Mouse (Mus musculus) stomach, postnatal 0 days (tissue): Measurements from ENCODE around the gene Zfp575. TPM values are rescaled to one million over a fixed set of nuclear protein-coding genes. Genes with fewer than 3 reads are reported as not detected.
"Not testable (repeated sequence)": the region's sequence is repeated elsewhere in the genome, so short reads cannot be mapped to it uniquely, and the experiment has no call there.

ENCODE experiments used
- ATAC-seq: fragments of 200-750 bp; cut with Nextera tagmentation; 2 replicates; pipeline ENCODE4 v1.8.0; 2017; ENCODE audit not compliant: low FRiP score, low TSS enrichment
- DNase-seq: peaks from one replicate; pipeline ENCODE4 v3.0.0-alpha.2; 2016; ENCODE audit warnings: low spot score
- H3K27ac ChIP-seq: fragments of 300-500 bp; sonication (generic); replicated peaks from 2 replicates; pipeline ENCODE4 v1.5.1; 2014; ENCODE audit warnings: mild to moderate bottlenecking, control low read depth
- H3K27me3 ChIP-seq: fragments of 300-500 bp; sonication (generic); 2 replicates; pipeline ENCODE4 v1.6.1; 2014; ENCODE audit warnings: low read length; ENCODE audit not compliant: control insufficient read depth, insufficient read depth
- H3K36me3 ChIP-seq: fragments of 300-500 bp; sonication (generic); 2 replicates; pipeline ENCODE4 v1.6.1; 2014; ENCODE audit warnings: low read length, mixed read lengths; ENCODE audit not compliant: control insufficient read depth, insufficient read depth
- H3K4me1 ChIP-seq: fragments of 300-500 bp; sonication (generic); replicated peaks from 2 replicates; pipeline ENCODE4 v1.6.1; 2014; ENCODE audit warnings: antibody characterized with exemption; ENCODE audit not compliant: control insufficient read depth, insufficient read depth
- H3K4me2 ChIP-seq: fragments of 300-500 bp; sonication (generic); replicated peaks from 2 replicates; pipeline ENCODE4 v1.6.1; 2014; ENCODE audit warnings: low read depth, mild to moderate bottlenecking, control low read depth, moderate library complexity
- H3K4me3 ChIP-seq: fragments of 300-500 bp; sonication (generic); 2 replicates; pipeline ENCODE4 v1.5.1; 2014; ENCODE audit warnings: low read depth, low read length, control low read depth
- H3K9ac ChIP-seq: fragments of 300-500 bp; sonication (generic); 2 replicates; pipeline ENCODE4 v1.6.1; 2014; ENCODE audit warnings: mild to moderate bottlenecking, low read length, control low read depth, mixed read lengths
- H3K9me3 ChIP-seq: fragments of 300-500 bp; sonication (generic); 2 replicates; pipeline ENCODE4 v1.6.1; 2016; ENCODE audit warnings: low read length; ENCODE audit not compliant: control insufficient read depth
- CTCF ChIP-seq: IDR thresholded peaks from 2 replicates; pipeline ENCODE4 v1.5.1; 2016; ENCODE audit warnings: antibody characterized with exemption, low read depth, mild to moderate bottlenecking, moderate library complexity
- EP300 ChIP-seq: optimal IDR thresholded peaks from 2 replicates; pipeline ENCODE3; 2016; ENCODE audit warnings: antibody characterized with exemption
- WGBS: fragments of 180-500 bp; shearing (Covaris S2); extraction: QIAGEN DNeasy Blood & Tissue Kit; methylation state at CpG from one replicate; pipeline ENCODE4 v1.1.7; 2014; 5-methylcytosine and 5-hydroxymethylcytosine counted together
- polyA plus RNA-seq: library from polyadenylated mRNA; unstranded; fragments of >200 nt; fragmentation: Nextera tagmentation; extraction: Ambion mirVana; gene quantifications from 2 replicates; pipeline ENCODE4 v1.2.1, GENCODE M21; 2015

Zfp575 gene
- polyA plus RNA-seq, 1 experiment from 2014 or later, result 3.6 TPM

- H3K4me2 ChIP-seq, result peak overlapping the region; percentile 54
- H3K4me1 ChIP-seq, result 0 out of 2 replicates have a peak, but pooled peaks cover 2% of the 10 kb centered on the region
- H3K36me3 ChIP-seq, result no peaks in the 10 kb centered on the region
- peak; percentile 93 for ATAC-seq
- H3K27ac ChIP-seq, result peak overlapping the region; percentile 45
- no peaks in the 10 kb centered on the region for H3K9me3 ChIP-seq
- no peak overlapping the region; the same call in 1 of the 2 replicates for H3K9ac ChIP-seq
- peak; percentile 87 for DNase-seq
- TF ChIP-seq EP300, result no peak
- peak; percentile 34 for TF ChIP-seq CTCF
- H3K27me3 ChIP-seq, result no peaks in the 10 kb centered on the region
- 8% methylated on average over 32 of the region's 33 CpGs for WGBS
- H3K4me3 ChIP-seq, result peak overlapping the region; percentile 21
Measured at GRCm38 (mm10) chr7:24628685-24629610, 41.5 kb upstream of the Zfp575 start.

DNA sequence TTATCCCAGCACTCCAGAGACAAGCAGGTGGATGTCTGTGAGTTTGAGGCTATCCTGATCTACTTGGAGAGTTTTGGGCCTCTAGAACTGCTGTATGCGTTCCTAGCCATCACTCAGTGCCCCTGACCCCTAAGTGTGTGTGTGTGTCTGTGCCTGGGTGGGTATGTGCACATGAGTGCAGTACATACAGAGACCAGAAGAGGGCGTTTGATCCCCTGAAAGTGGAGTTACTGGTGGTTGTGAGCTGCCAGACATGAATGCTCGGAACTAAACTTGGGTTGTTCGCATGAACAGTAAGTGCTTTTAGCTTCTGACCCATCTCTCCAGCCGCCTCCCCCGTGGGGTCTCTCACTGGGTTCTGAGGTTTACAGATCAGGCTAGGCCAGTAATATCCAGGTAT is 35.5 kb upstream of the Zfp575 start:
- H3K27ac ChIP-seq, result no peak overlapping the region
- ATAC-seq (no peak), DNase-seq (no peak)
- H3K27me3 ChIP-seq, result no peaks in the 10 kb centered on the region
- no peaks in the 10 kb centered on the region for H3K4me1 ChIP-seq
- H3K4me2 ChIP-seq, result no peak overlapping the region
- 80% methylated on average over 6 of the region's 6 CpGs for WGBS
- peaks cover 5% of the 10 kb centered on the region; the same call in 1 of the 2 replicates for H3K36me3 ChIP-seq
- TF ChIP-seq EP300 (no peak), CTCF (peak; percentile 40)
- no peak overlapping the region for H3K9ac ChIP-seq
- H3K9me3 ChIP-seq, result no peaks in the 10 kb centered on the region
- no peak overlapping the region for H3K4me3 ChIP-seq

- ATAC-seq, result no peak
- WGBS, result 86% methylated on average over 3 of the region's 3 CpGs
- Histone ChIP-seq H3K4me3 (no peak overlapping the region), H3K4me2 (no peak overlapping the region), H3K9me3 (no peaks in the 10 kb centered on the region), H3K4me1 (no peaks in the 10 kb centered on the region), H3K36me3 (peaks cover 5% of the 10 kb centered on the region; the same call in 1 of the 2 replicates), H3K27me3 (no peaks in the 10 kb centered on the region), H3K9ac (no peak overlapping the region), H3K27ac (no peak overlapping the region)
- peak; percentile 59 for TF ChIP-seq CTCF
- TF ChIP-seq EP300, result no peak
- no peak for DNase-seq
Measured at GRCm38 (mm10) chr7:24621193-24621592, 33.8 kb upstream of the Zfp575 start.

DNA sequence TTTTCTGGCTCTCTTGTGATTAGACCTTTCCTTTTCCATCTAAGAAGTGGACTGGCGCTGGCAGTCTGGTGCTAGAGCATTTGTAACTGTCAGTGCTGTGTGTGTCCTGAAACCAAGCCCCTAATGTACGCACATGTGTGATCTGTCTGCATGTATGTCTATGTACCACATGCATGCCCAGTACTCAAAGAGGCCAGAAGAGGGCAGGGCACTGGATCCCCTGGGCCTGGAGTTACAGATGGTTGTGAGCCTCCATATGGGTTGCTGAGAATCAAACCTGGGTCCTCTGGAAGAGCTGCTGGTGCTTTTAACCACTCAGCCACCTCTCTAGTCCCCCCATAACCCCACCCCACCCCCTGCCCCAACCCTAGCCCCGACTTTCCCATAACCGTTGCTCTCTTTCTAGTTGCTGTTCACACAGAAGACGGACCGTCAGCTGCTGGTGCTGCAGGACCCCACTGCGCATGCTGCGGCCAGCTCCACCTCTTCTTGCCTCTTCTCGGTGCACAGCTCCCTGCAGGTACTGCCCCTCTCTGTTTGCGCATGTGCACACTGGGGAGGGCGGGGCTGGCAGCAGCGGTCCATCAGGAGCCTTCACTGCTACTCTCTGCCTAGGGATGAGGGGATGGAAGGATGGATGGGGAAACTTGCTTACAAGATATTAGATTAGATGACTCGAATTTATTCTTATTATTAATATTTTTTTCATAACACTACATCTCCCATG is 32.4 kb upstream of the Zfp575 start:
- ATAC-seq, result no peak
- WGBS, result 72% methylated on average over 13 of the region's 13 CpGs
- H3K27ac ChIP-seq, result no peak overlapping the region
- H3K4me1 ChIP-seq, result no peaks in the 10 kb centered on the region
- no peaks in the 10 kb centered on the region for H3K27me3 ChIP-seq
- H3K4me3 ChIP-seq, result no peak overlapping the region
- TF ChIP-seq CTCF, result peak; percentile 27; the same call in 1 of the 2 replicates
- no peak for TF ChIP-seq EP300
- DNase-seq, result no peak
- no peaks in the 10 kb centered on the region for H3K9me3 ChIP-seq
- no peak overlapping the region for H3K9ac ChIP-seq
- no peak overlapping the region for H3K4me2 ChIP-seq
- H3K36me3 ChIP-seq, result peaks cover 5% of the 10 kb centered on the region; the same call in 1 of the 2 replicates

DNA sequence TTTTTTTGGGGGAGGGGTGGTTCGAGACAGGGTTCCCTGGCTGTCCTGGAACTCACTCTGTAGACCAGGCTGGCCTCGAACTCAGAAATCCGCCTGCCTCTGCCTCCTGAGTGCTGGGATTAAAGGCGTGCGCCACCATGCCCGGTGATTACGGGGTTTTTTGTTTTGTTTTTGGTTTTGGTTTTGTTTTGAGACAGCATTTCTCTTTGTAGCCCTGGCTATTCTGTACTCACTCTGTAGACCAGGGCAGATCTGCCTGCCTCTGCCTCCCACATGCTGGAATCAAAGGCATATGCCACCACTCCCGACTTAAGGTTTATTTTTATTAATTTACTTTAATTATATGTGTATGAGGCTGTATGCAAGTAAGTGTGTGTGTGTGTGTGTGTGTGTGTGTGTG is 30.9 kb upstream of the Zfp575 start:
- not testable (repeated sequence) for H3K27ac ChIP-seq, H3K9ac ChIP-seq, ATAC-seq, H3K27me3 ChIP-seq, H3K9me3 ChIP-seq, H3K4me2 ChIP-seq, H3K36me3 ChIP-seq, H3K4me3 ChIP-seq, DNase-seq, H3K4me1 ChIP-seq
- 94% methylated on average over 8 of the region's 8 CpGs for WGBS
